Mouse (Mus musculus): ENCODE data around the gene Mrpl24.

- TF ChIP-seq MYOG (IDR thresholded peaks at IDR 0.05; ENCODE audit: control insufficient read depth in 1 of 3, insufficient read depth in 1 of 3, insufficient read length in 2 of 3, low read depth in 2 of 3) (peak in 1 of 3 experiments; percentile 60), POLR2A (IDR thresholded peaks at IDR 0.05; ENCODE audit: insufficient read length, low read depth) (no peak), POLR2AphosphoS2 (IDR thresholded peaks at IDR 0.05; ENCODE audit: insufficient read length, low read depth) (no peak), TCF12 (IDR thresholded peaks at IDR 0.05; ENCODE audit: insufficient read depth, poor library complexity, severe bottlenecking) (no peak), MAX (IDR thresholded peaks at IDR 0.05; ENCODE audit: low read depth) (no peak), USF1 (IDR thresholded peaks at IDR 0.05; ENCODE audit: low read depth) (no peak)
Measured at GRCm38 (mm10) chr3:87959371-87959770, 40.1 kb downstream of the Mrpl24 start.

Data from myocyte (in vitro differentiated cells).